Mouse (Mus musculus): ENCODE results near the gene Tmem179b. TPM values are rescaled to one million over a fixed set of nuclear protein-coding genes. Genes with fewer than 3 reads are reported as not detected.

Gene Tmem179b
- total RNA-seq, 2 experiments from 2014 or later, result 8.5 to 10.1 TPM

DNA sequence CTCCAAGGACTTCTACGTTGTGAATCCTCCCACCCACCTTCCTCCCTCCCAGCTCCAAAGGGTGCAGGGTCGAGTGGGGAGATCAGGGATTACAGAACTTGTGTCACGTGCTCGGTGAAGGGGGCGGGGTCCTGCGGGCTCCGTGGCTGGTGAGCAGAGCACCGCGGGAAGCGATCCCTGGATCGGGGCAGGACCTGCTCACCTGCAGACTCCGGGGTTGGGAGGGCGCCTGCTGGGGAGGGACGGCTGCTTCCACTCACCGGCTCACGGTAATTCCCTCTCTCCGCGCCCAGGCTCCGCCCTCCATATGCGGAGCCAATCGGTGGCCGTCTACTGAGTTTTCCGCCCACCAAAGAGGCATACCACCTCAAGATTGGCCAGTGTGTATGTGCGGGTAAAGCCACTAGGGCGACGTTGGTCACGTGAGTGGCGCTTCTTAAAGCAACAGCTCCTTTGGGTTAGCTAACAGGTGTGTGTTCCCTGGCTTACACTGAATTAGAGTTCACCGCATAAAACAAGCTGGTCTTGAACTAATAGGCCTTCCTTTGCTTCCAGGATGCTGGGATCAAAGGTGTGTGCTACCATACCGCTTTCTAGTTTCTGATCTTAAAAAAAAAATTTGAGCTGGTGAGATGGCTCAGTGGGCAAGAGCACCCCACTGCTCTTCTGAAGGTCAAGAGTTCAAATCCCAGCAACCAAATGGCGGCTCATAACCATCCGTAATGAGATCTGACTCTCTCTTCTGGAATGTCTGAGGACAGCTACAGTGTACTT lies 11.9 kb upstream of the Tmem179b start, which contains the start of gene Taf6l:
Gene Taf6l, minus strand, starts transcription at position 410 of the 774 bp plus-strand sequence.
- DNase-seq (ENCODE audit: extremely low spot score in 1 of 2, low spot score in 1 of 2), result peak; percentile 67 to 69

DNA sequence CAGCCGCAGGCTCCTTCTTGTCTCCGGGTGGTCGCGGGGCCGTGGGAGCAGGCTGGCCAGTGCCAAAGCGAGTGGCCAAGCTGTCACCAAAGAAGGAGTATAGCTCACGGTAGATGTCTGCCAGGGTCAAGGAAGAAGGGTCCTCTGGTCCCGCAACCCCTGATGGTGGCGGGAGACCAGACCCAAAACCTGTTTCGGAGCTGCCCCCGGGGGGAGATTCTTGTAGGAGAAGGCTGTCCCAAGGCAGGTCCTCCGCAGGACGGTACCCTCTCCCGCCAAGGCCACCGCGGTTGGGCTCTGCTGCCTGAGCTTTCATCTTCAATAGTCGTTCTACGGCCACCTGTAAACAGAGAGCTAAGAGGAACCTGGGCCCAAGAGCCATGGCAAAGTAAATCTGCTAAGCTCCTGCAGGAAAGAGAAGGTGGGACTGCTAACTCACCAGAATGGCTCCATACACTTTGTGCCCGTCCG lies 719 bp upstream of the Tmem179b start:
- DNase-seq (ENCODE audit: extremely low spot score in 1 of 2, low spot score in 1 of 2), result no peak

DNA sequence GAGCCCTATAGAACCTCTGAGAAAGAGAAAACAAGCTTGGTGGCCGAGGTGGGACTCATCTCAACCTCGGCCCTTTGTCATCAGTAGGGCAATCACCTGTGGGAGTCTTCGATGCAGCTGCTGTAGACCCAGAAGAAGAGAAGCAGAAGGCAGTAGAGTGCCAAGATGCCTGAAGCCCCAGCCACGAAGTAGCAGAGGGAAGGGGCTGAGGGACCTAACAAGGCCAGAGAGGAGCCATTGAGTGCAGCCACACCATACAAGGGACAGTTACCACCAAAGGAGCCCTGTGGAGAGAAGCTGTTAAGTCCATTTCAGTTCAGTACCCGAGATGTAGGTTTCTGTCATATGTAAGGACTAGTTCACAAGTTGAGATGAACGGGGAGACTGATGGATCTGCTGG lies 858 bp downstream of the Tmem179b start:
- no peak for DNase-seq (ENCODE audit: extremely low spot score in 1 of 2, low spot score in 1 of 2)

DNA sequence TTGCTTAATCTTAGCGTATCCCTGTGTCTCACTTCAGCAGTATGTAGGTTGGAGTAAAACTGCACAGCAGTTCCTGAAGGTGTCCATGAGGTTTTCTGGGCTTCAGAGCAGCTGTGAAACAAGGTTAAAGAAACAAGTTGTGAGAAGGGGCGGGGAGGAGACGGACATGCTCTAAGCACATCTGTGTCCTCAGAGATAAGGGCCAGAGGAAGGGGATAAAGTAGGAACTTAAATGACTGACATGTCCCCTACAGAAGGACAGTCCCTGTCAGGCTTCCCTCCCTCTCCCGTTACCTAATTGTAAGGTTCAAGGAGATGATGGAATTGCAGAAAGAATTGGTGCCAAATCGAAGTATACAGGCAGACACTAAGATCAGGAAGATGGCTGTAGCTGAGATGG lies 1.3 kb downstream of the Tmem179b start:
- no peak for DNase-seq (ENCODE audit: extremely low spot score in 1 of 2, low spot score in 1 of 2)

DNA sequence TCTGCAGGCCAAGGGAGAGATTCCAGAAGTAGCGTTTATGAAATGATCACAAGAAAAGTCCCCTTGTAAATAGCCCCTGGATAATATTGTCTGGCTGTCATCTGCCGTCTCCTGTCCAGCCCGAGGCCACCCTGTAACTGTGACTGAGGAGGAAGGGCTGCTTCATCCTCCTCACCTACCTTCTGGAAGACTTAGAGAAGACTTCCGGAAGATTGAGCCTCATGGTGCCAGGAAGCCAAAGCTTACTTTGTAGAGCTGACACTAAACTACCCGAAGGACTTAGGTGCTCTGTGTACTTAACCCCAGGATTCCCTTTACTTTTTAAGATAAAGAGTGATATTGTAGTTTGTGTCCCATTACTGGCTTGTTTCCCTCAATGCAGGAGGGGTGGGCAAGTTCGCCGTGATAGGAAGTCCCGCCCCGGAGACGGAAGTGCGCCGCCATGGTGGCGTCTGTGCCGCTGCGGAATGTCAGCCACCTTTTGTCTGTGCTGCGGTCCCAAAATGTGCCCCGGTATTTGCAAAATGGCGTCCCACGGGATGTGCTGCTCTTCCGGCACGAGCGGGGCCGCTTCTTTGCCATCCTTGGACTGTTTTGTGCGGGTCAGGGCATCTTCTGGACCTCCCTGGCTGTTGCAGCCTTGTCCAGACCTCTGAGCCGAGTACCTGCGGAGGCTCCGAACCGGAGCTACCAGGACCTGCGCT lies 3.5 kb downstream of the Tmem179b start, which contains the start of gene Tmem223:
Gene Tmem223, plus strand, starts transcription at position 430 of the 704 bp plus-strand sequence.
- peak; percentile 80 to 81 for DNase-seq (ENCODE audit: extremely low spot score in 1 of 2, low spot score in 1 of 2)

DNA sequence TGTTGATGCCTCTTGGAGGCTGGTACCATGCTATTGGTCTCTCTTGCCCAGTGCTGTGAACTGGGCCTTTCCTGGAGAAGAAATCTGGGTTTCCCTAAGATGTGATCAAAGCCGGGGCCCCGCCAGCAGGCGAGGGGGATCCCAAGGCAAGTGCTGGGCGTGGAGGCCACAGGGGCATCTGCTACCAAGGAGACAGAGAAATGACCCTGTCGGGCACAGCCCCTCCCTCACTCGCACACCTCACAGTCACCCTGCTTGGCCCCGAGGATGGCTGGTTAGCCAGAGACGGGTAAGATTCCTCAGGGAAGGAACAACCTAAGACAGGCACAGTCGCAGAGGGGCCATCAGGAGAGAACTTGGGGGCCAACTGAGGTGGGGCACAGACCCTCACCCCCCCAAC lies 8.7 kb downstream of the Tmem179b start:
- no peak for DNase-seq (ENCODE audit: extremely low spot score in 1 of 2, low spot score in 1 of 2)

DNA sequence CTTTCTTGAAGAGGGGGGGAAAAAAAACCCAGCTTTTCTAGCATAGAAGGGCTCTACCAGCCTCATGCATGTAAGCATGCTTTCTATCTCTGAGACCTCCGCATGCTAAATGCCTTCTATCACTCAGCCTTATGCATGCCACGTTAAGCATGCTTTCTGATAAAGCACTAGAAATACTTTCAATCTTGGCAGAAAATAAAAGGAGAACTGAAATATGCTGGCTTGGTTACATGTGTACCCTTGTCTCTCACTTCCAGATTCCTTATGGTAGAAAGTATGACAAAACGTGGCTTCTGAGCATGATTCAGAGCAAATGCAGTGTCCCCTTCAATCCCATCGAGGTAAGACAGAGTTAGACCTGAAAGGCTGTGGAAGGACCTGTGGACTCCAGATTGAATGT lies 11.0 kb downstream of the Tmem179b start:
- DNase-seq (ENCODE audit: extremely low spot score in 1 of 2, low spot score in 1 of 2), result no peak

DNA sequence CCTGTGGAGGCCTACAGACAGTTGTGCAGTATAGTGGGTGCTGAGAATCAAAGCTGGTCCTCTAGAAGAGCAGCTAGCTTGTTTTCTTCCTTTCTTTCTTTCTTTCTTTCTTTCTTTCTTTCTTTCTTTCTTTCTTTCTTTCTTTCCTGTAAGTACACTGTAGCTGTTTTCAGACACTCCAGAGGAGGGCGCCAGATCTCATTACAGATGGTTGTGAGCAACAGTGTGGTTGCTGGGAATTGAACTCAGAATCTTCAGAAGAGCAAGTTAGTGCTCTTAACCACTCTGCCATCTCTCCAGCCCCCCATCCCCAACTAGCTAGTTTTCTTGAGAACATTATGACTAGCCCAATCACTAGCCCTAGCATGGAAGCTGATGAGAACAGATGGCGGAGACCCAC lies 13.5 kb downstream of the Tmem179b start:
- no peak for DNase-seq (ENCODE audit: extremely low spot score in 1 of 2, low spot score in 1 of 2)

DNA sequence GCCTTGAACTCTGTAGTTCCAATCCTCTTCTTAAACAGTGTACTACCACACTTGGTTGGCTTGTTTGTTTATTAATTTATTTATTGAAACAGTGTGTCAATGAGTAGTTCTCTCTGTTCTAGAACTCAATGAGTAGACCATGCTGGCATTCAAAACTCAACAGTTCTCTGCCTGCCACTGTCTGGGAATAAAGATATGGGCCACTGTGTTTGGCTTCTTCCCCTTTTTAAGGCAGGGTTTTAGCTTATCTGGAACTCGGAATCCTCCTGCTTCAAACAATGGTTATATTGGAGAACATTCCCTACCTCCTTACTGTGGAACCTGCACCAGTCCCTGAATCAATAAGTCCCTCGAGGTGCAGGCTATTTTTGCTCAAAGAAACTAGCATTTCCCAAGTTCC lies 15.4 kb downstream of the Tmem179b start:
- no peak for DNase-seq (ENCODE audit: extremely low spot score in 1 of 2, low spot score in 1 of 2)

DNA sequence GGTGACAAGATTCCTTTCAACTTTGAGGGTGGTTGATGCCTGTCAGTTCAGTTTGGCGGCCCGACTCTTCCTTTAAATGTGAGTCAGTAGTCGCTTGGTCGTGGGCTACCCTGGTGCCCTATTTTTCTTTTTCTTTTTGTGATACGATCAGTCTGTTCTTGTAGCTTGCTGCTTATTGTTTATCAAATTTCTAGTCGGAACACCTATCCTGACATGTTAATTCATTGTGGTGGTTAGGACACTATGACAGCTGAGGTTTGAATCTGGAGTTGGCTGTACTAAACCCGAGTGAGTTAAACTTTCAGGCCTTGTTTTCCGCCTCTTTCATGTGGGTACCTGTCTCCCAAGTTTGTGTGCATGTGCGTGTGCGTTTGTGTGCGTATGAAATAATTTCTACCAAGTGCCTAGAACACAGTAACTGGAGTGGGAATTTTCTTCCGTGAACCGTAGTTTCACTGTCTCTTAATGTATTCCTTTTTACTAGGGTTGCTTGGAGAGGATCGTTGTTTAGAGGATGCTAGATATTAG lies 16.7 kb downstream of the Tmem179b start:
- no peak for DNase-seq (ENCODE audit: extremely low spot score in 1 of 2, low spot score in 1 of 2)

DNA sequence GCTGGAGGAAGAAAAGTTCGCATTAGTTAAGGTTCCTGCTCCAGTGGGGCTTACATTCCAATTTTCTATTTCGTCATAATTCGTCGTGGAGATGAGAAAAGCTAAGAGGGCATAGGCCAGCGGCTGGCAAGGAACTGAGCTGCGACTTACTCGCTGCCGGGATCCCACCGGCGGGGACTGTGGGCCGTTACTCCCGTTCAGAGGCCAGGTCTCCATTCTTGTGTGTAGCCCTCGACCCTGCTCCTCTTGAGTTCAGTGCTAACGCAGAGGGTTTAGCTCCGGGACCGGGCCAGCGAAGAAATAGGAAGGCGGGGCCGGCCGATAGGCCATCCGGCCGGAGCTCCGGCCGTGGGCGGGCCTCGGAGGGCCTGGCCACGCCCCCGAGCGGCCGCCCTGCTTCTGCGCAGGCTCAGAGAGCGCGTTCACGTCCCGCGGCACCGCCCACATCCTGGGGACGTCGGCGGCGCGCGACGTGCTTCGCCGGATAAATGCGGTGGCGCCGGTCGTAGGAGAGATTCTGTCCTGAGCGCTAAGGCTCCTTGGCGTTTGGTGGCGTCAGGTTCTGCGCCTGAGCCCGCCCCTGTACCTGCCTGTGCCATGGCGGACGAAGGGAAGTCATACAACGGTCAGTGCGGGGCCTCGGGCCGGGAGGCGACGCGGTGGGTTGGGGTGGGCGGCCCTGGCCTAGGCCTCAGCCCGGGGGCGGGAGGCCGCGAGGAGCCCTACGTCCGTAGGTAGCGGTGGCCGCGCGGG lies 17.5 kb downstream of the Tmem179b start, which contains the start of gene Nxf1:
Gene Nxf1, plus strand, starts transcription at position 439 of the 753 bp plus-strand sequence.
- peak; percentile 83 to 88 for DNase-seq (ENCODE audit: extremely low spot score in 1 of 2, low spot score in 1 of 2)

DNA sequence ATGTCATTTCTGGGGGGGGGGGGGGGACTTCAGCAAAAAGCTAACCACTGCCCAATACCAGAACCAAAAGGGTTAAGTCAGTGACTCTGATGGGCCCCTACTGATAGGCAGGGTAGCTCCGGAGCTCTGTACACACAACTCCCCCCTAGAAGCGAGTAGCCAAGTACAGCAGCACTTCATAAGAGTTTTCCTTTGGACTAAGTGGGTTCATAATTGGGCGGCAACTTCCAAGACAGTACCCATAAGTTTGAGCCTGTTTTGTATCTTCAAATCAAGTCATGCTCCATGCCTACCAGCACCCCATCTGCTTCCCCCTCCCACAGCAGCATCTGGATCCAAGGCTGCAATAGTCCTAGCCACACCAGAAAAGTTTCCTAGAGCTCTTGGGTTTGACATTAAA lies 18.6 kb downstream of the Tmem179b start:
- no peak for DNase-seq (ENCODE audit: extremely low spot score in 1 of 2, low spot score in 1 of 2)

DNA sequence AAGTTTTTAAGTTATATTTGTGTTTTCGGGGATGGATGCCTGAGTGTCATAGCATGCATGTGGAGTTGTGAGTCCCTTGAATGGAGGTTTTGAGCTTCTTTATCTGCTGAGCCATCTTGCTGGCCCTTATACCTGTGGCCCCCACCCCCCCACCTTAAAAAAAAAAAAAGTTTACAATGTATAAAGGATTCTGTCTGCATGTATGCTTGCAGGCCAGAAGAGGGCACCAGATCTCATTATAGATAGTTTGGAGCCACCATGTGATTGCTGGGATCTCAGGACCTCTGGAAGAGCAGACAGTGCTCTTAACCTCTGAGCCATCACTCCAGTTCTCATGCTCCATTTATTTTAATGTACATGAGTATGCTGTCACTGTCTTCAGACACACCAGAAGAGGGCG lies 26.9 kb downstream of the Tmem179b start:
- no peak for DNase-seq (ENCODE audit: extremely low spot score in 1 of 2, low spot score in 1 of 2)

DNA sequence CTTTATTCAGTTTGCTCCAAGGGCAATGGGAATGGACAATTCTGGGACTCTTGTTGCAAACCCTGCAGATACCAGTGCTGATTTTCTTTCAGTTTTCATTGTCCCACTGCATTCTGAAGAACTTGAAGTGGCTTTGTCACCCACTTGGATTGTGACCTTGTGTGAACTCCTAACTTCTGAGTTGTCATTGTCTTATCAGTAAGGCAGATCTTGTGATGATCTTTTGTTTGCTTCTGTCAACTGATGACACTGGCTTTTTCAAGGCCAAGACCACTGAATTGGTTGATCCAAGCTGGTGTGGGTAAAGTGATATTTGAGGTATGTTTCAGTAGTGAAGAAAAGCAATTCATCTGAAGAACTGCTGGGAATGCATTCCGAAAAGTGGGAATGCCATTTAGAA lies 28.9 kb downstream of the Tmem179b start:
- no peak for DNase-seq (ENCODE audit: extremely low spot score in 1 of 2, low spot score in 1 of 2)

DNA sequence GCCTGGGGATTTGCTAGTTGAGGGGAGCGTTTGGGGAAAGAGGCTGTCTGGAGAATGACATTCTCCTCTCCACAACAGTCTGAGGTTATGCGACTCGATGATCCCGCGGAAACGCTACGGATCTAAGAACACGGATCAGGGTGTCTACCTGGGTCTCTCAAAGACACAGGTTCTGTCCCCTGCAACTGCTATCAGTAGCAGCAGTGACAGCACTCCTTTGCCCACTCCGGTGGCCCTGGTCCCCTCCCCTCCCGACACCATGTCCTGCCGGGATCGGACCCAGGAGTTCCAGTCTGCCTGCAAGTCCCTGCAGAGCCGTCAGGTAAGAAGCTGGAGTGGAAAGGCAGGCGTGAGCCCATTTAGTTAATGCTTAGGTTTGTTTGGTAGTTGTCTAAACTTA lies 32.1 kb downstream of the Tmem179b start:
- DNase-seq (ENCODE audit: extremely low spot score in 1 of 2, low spot score in 1 of 2), result no peak

DNA sequence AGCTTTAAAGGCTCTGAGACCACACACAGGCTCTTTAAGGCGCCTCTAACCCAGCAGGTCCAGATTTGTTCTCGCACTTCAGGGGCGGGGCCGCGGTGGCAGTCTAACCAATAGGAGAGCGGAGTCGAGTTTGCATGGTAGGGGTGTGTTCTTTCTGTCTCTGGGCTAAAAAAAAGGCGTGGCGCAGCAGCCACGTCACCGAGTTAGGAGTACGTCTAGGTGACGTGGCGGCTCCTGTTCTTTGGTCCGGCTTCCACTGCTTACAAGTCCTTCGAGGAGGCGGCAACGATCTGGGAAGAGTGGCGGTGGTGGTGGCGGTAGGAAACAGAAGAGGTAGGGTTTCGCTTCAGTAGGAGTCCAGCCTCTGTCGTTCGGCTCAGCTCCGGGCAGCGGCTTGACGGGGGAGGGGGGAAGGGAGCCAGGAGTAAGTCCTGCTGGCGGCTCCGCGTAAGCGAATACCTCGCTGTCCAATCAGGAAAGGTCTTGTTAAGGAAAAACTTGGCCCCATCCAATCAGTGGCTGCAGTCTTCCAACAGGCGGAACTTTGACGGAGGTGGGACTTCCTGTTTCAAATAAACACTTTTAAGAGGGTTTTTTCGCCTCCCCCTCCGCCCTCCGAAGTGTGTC lies 32.9 kb downstream of the Tmem179b start, which contains the start of gene Stx5a:
Gene Stx5a, plus strand, starts transcription at position 171 of the 627 bp plus-strand sequence.
- DNase-seq (ENCODE audit: extremely low spot score in 1 of 2, low spot score in 1 of 2), result peak; percentile 84 to 95

DNA sequence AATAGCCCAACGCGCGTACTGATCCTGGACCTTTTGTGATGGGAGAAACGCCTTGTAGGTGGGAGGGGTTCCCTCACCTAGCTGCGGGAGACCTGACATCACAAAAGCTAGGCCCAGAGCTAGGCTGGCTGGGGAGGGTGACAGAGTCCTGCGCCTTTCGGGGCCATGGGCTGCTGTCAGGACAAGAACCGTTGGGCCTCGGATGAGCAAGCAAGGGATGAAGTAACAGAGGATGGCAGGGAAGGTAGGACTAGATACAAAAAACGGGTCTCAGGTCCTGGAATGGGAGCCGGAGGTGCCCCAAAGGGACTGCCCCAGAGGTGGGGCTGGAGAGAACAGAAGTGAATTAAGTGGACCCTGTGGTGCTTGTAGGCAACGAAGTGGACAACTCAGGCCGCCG lies 33.7 kb downstream of the Tmem179b start, which contains the start of gene 1700092M07Rik:
Gene 1700092M07Rik, plus strand, starts transcription at position 116 of the 400 bp plus-strand sequence.
- DNase-seq (ENCODE audit: extremely low spot score in 1 of 2, low spot score in 1 of 2), result no peak

DNA sequence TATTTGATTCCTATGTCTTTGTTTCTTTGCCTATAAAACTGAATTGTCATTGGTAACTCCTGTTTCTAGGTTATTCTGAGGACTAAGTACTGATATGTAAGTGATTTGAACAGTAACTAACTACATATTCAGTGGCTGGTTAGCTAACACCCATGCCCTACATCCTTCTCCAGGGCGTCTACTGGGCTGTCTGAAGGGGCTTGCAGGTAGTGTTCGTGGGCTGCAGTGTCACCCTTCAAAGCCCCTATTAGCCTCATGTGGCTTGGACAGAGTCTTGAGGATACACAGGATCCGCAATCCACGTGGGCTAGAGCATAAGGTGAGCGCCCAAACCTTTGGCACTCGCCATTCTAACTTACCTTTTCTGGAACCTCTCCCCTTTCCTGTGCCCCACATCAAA lies 34.6 kb downstream of the Tmem179b start:
- DNase-seq (ENCODE audit: extremely low spot score in 1 of 2, low spot score in 1 of 2), result no peak

DNA sequence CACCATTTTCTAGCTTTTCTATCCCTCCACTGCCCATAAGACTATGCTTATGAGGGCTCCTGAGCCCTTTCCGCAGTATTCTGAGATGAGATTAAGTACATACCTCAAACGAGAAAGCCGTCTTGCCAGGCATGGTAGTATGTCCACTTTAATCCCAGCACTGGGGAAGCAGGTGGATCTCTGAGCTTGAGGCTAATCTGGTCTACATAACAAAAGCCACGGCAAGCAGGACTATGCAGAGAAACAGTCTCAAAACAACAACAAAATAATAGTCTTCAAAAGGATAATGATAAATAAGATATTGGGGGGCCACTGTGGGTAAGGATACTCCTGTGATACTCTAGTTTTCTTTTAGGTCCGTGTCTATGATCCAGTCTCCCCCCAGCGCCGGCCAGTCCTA lies 35.4 kb downstream of the Tmem179b start:
- no peak for DNase-seq (ENCODE audit: extremely low spot score in 1 of 2, low spot score in 1 of 2)

DNA sequence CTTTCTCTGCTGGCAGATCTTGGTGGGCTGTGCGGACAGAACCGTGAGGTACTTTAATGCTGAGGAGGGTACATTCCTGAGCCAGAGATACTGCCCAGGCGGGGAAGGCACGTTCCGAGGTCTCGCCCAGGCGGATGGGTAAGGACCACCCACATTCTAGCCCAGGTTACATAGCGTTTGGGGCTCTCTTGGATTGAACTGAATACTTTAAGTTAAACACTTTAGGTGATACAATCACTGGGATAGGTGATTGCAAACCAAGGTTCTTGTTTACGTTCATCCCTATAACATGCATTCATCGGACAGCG lies 38.2 kb downstream of the Tmem179b start:
- no peak for DNase-seq (ENCODE audit: extremely low spot score in 1 of 2, low spot score in 1 of 2)
